Mouse (Mus musculus) CH12.LX (cell line): ENCODE measurements around the gene Rtp2. TPM values are rescaled to one million over a fixed set of nuclear protein-coding genes. Genes with fewer than 3 reads are reported as not detected.

ENCODE experiments used
- DNase-seq: peaks from one replicate; pipeline ENCODE4 v3.0.0-alpha.2; 2013; ENCODE audit errors: extremely low read depth
- H3K27ac ChIP-seq: 2 replicates; pipeline ENCODE4 v1.5.1; 2012; ENCODE audit warnings: low read depth, mild to moderate bottlenecking, control low read depth, moderate library complexity; ENCODE audit not compliant: insufficient read depth
- H3K27me3 ChIP-seq: replicated peaks from 2 replicates; pipeline ENCODE3; 2012; ENCODE audit warnings: inconsistent platforms
- H3K36me3 ChIP-seq, 2 experiments: replicated peaks in 1 of 2; 2 replicates each; pipeline versions ENCODE3 to v1.6.1; 2012; ENCODE audit warnings: inconsistent platforms in 1 of 2, low read length in 1 of 2, mild to moderate bottlenecking in 1 of 2, mixed read lengths in 1 of 2, moderate library complexity in 1 of 2; ENCODE audit not compliant: control insufficient read depth in 1 of 2, insufficient read depth in 1 of 2
- H3K4me1 ChIP-seq, 2 experiments: 2 replicates each; pipeline ENCODE4 v1.6.1; 2012; ENCODE audit warnings: inconsistent platforms in 1 of 2, moderate library complexity in 1 of 2; ENCODE audit not compliant: insufficient read depth in 2 of 2, control insufficient read depth in 1 of 2
- H3K4me2 ChIP-seq: 2 replicates; pipeline ENCODE4 v1.6.1; 2012; ENCODE audit warnings: low read depth, mild to moderate bottlenecking, control low read depth; ENCODE audit not compliant: poor library complexity, insufficient read depth, severe bottlenecking
- H3K4me3 ChIP-seq, 3 experiments: fragments of 150-350 bp in 1 of 3; sonication (generic) in 1 of 3; replicated peaks in 1 of 3; 2 replicates each; pipeline versions ENCODE3 to v1.5.1; 2011 to 2012; ENCODE audit warnings: low read depth in 2 of 3, low read length in 2 of 3, mild to moderate bottlenecking in 2 of 3, moderate library complexity in 2 of 3, control low read depth in 1 of 3, improper control_type of control experiment in 1 of 3, inconsistent platforms in 1 of 3, mixed read lengths in 1 of 3; ENCODE audit not compliant: poor library complexity in 1 of 3
- H3K79me2 ChIP-seq: replicated peaks from 2 replicates; pipeline ENCODE4 v1.6.1; 2012; ENCODE audit warnings: mild to moderate bottlenecking, moderate library complexity; ENCODE audit not compliant: control insufficient read depth, poor library complexity, insufficient read depth, severe bottlenecking; ENCODE audit errors: extremely low read depth
- H3K9ac ChIP-seq: 2 replicates; pipeline ENCODE4 v1.6.1; 2012; ENCODE audit warnings: low read depth, mild to moderate bottlenecking, control low read depth, moderate library complexity; ENCODE audit not compliant: insufficient read depth
- H3K9me3 ChIP-seq: replicated peaks from 2 replicates; pipeline ENCODE3; 2012; ENCODE audit warnings: low read length, inconsistent platforms, mixed read lengths
- E2F4 ChIP-seq: IDR thresholded peaks from 2 replicates; pipeline ENCODE4 v1.6.1; 2011; ENCODE audit warnings: low read depth, low read length, improper control_type of control experiment; ENCODE audit not compliant: insufficient replicate concordance
- ELF1 ChIP-seq: IDR thresholded peaks from 2 replicates; pipeline ENCODE4 v1.6.1; 2014; ENCODE audit warnings: low read depth, mild to moderate bottlenecking, inconsistent platforms, low read length, improper control_type of control experiment
- ETS1 ChIP-seq: conservative IDR thresholded peaks from 2 replicates; pipeline ENCODE4 v1.6.1; 2012; ENCODE audit warnings: low read depth, mild to moderate bottlenecking, inconsistent platforms, low read length, improper control_type of control experiment, moderate library complexity
- KAT2A ChIP-seq: IDR thresholded peaks from 2 replicates; pipeline ENCODE4 v1.6.1; 2012; ENCODE audit warnings: low read length, improper control_type of control experiment, inconsistent platforms; ENCODE audit not compliant: insufficient replicate concordance
- MAX ChIP-seq: IDR thresholded peaks from 2 replicates; pipeline ENCODE4 v1.6.1; 2011; ENCODE audit warnings: low read length, improper control_type of control experiment
- MAZ ChIP-seq: IDR thresholded peaks from 2 replicates; pipeline ENCODE4 v1.6.1; 2012; ENCODE audit warnings: low read depth, mild to moderate bottlenecking, inconsistent platforms, low read length, improper control_type of control experiment, moderate library complexity
- MEF2A ChIP-seq: IDR thresholded peaks from 2 replicates; pipeline ENCODE4 v1.6.1; 2014; ENCODE audit warnings: low read depth, mild to moderate bottlenecking, inconsistent platforms, low read length, improper control_type of control experiment, borderline replicate concordance
- NELFE ChIP-seq: IDR thresholded peaks from 2 replicates; pipeline ENCODE4 v1.6.1; 2011; ENCODE audit warnings: low read depth, low read length, improper control_type of control experiment
- NRF1 ChIP-seq: IDR thresholded peaks from 2 replicates; pipeline ENCODE4 v1.6.1; 2014; ENCODE audit warnings: low read depth, mild to moderate bottlenecking, inconsistent platforms, low read length, improper control_type of control experiment, moderate library complexity
- POLR2AphosphoS2 ChIP-seq: IDR thresholded peaks from 2 replicates; pipeline ENCODE4 v1.6.1; 2011; ENCODE audit warnings: low read depth, low read length, improper control_type of control experiment
- SMC3 ChIP-seq: IDR thresholded peaks from 2 replicates; pipeline ENCODE4 v1.6.1; 2011; ENCODE audit warnings: low read depth, low read length, improper control_type of control experiment
- TBP ChIP-seq: conservative IDR thresholded peaks from 2 replicates; pipeline ENCODE4 v1.6.1; 2011; ENCODE audit warnings: low read depth, low read length, improper control_type of control experiment
- UBTF ChIP-seq: IDR thresholded peaks from 2 replicates; pipeline ENCODE4 v1.6.1; 2012; ENCODE audit warnings: low read depth, mild to moderate bottlenecking, inconsistent platforms, low read length, improper control_type of control experiment, moderate library complexity
- USF1 ChIP-seq: IDR thresholded peaks from 2 replicates; pipeline ENCODE4 v1.6.1; 2014; ENCODE audit warnings: low read depth, mild to moderate bottlenecking, inconsistent platforms, low read length, improper control_type of control experiment
- USF2 ChIP-seq: conservative IDR thresholded peaks from 2 replicates; pipeline ENCODE4 v1.6.1; 2011; ENCODE audit warnings: low read depth, low read length, improper control_type of control experiment
- ZKSCAN1 ChIP-seq: IDR thresholded peaks from 2 replicates; pipeline ENCODE4 v1.6.1; 2012; ENCODE audit warnings: low read depth, inconsistent platforms, low read length, improper control_type of control experiment, borderline replicate concordance
- dilution Hi-C: fragments of 300-500 bp; cut with MboI; formaldehyde crosslinking; loops from 2 replicates; pipeline ENCODE4 v1.14.3; 2020; ENCODE audit warnings: low sequenced_read_pairs; ENCODE audit not compliant: extremely low pct_unique_long_range_greater_than_20kb, extremely low pct_ligation_motif_present
- in situ Hi-C: fragments of 300-500 bp; cut with MboI; formaldehyde crosslinking; loops from 3 replicates; pipeline ENCODE4 v1.14.3; 2019; ENCODE audit warnings: low sequenced_read_pairs, low pct_ligation_motif_present, low pct_unique_long_range_greater_than_20kb, mixed read lengths
- polyA plus RNA-seq: library from polyadenylated mRNA; unstranded; fragments of >175 nt; gene quantifications from 2 replicates; pipeline ENCODE4 v1.2.1, GENCODE M21; 2012; ENCODE audit warnings: low read depth; ENCODE audit not compliant: insufficient read length
- total RNA-seq, 2 experiments: library from RNA; depleted of rRNA; stranded (reverse); fragments of 300-350 nt in 1 of 2; fragments of >200 nt in 1 of 2; gene quantifications; 2 replicates each; pipeline ENCODE4 v1.2.3; 2012 to 2014

Gene Rtp2
- total and polyA plus RNA-seq, 3 experiments, result not detected

- no peak overlapping the region for H3K4me3 ChIP-seq
- TF ChIP-seq USF1, result no peak
- TF ChIP-seq ETS1, result no peak
- H3K9ac ChIP-seq, result no peak overlapping the region
- dilution Hi-C loops, result no loop called here
- H3K36me3 ChIP-seq, result no peaks in the 10 kb centered on the region
- in situ Hi-C loops, result loop anchor here (5.0 to 25.0 kb wide), 5 partner anchors 657 to 1282 kb away; no protein-coding TSS in a partner anchor
- H3K4me1 ChIP-seq, result peaks cover 6 to 21% of the 10 kb centered on the region in 2 experiments
- H3K79me2 ChIP-seq, result no peaks in the 10 kb centered on the region
- H3K27ac ChIP-seq, result no peak overlapping the region
- no peak for DNase-seq
- H3K27me3 ChIP-seq, result peaks cover 16% of the 10 kb centered on the region
- no peak overlapping the region for H3K4me2 ChIP-seq
- no peaks in the 10 kb centered on the region for H3K9me3 ChIP-seq
Measured at GRCm38 (mm10) chr16:23980201-23980870, 48.1 kb upstream of the Rtp2 start.

DNA sequence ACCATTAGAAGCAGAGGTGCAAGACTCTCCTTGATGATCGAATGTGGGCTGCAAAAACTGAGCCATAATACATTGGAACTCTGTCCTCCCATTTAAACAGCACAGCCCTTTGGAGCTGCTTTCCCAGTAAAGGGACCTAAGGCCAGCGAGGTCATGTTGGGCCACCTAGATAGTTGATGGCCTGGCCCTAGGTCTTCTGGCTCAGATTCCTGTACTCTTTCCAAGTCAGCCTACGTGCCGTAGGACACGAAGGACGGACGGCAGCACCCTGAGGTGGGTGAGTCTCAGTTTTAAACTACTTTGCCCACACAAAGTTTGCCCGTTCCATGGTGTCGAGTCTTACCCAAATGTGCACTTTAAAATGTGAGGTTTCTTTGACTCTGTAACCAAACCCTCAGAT is 47.3 kb upstream of the Rtp2 start:
- Histone ChIP-seq H3K27ac (no peak overlapping the region), H3K9ac (no peak overlapping the region), H3K4me1 (peaks cover 3 to 13% of the 10 kb centered on the region in 2 experiments; a peak in 3 of 4 replicates), H3K4me3 (no peak overlapping the region), H3K27me3 (peaks cover 10% of the 10 kb centered on the region), H3K36me3 (peaks cover 0 to 2% of the 10 kb centered on the region in 2 experiments), H3K4me2 (no peak overlapping the region), H3K79me2 (no peaks in the 10 kb centered on the region), H3K9me3 (no peaks in the 10 kb centered on the region)
- no peak for DNase-seq
- TF ChIP-seq E2F4 (no peak), MAZ (no peak), TBP (no peak), NRF1 (no peak), POLR2AphosphoS2 (no peak), ETS1 (no peak), MEF2A (no peak), NELFE (no peak), UBTF (no peak), SMC3 (no peak), ELF1 (no peak), USF2 (no peak), ZKSCAN1 (no peak), KAT2A (no peak), MAX (no peak)
- in situ Hi-C loops (loop anchor here (25.0 kb wide), 2 partner anchors 658 to 883 kb away; no protein-coding TSS in a partner anchor), dilution Hi-C loops (no loop called here)
